Mouse (Mus musculus): ENCODE results near the gene Chrna1. TPM values are rescaled to one million over a fixed set of nuclear protein-coding genes. Genes with fewer than 3 reads are reported as not detected.

Gene Chrna1
- polyA plus RNA-seq, 1 experiment from 2014 or later = 0.26 TPM

- no peak overlapping the region for H3K4me3 ChIP-seq (replicated peaks)
- H3K9ac ChIP-seq = no peak overlapping the region
- no peaks in the 10 kb centered on the region for H3K36me3 ChIP-seq
- H3K27ac ChIP-seq = no peak overlapping the region
- no peak overlapping the region for H3K4me2 ChIP-seq
- no peaks in the 10 kb centered on the region for H3K27me3 ChIP-seq (replicated peaks)
- no peaks in the 10 kb centered on the region for H3K9me3 ChIP-seq
- 0 out of 2 replicates have a peak, but pooled peaks cover 5% of the 10 kb centered on the region for H3K4me1 ChIP-seq
- WGBS = 67% methylated on average over 2 of the region's 2 CpGs
- no peak for ATAC-seq (ENCODE audit: insufficient read depth, low FRiP score, low read depth)
Observed at GRCm38 (mm10) chr2:73607146-73607545, 27.0 kb upstream of the Chrna1 start.

- WGBS = 88% methylated on average over 6 of the region's 6 CpGs
- H3K27me3 ChIP-seq (replicated peaks) = no peaks in the 10 kb centered on the region
- H3K4me2 ChIP-seq = no peak overlapping the region
- no peaks in the 10 kb centered on the region for H3K9me3 ChIP-seq
- H3K27ac ChIP-seq = no peak overlapping the region
- no peak overlapping the region for H3K9ac ChIP-seq
- 0 out of 2 replicates have a peak, but pooled peaks cover 5% of the 10 kb centered on the region for H3K4me1 ChIP-seq
- no peak overlapping the region for H3K4me3 ChIP-seq (replicated peaks)
- no peak for ATAC-seq (ENCODE audit: insufficient read depth, low FRiP score, low read depth)
- H3K36me3 ChIP-seq = no peaks in the 10 kb centered on the region
Observed at GRCm38 (mm10) chr2:73606616-73607015, 26.5 kb upstream of the Chrna1 start.

DNA sequence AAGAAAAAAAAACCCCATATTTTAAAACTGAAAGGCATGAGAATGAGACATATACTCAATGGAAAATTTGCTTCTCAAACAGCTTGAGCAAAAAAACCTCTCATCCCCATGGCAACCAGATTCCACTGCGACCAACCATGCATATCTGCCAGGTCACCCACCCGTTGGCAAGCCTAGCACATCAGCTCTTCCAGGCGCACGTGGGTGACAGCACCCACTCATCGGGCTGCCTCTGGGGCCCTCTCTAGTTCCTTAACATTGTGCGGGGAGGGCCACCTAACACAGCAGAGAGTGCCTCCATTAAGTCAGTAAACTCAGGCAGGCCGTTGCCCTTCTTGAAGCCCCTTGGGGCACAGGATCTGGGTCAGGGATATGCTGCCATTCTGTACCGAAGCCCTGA is 24.9 kb upstream of the Chrna1 start:
- Histone ChIP-seq H3K9ac (no peak overlapping the region), H3K4me3 (replicated peaks) (no peak overlapping the region), H3K27ac (no peak overlapping the region), H3K27me3 (replicated peaks) (no peaks in the 10 kb centered on the region), H3K4me1 (0 out of 2 replicates have a peak, but pooled peaks cover 5% of the 10 kb centered on the region), H3K36me3 (no peaks in the 10 kb centered on the region), H3K4me2 (no peak overlapping the region), H3K9me3 (no peaks in the 10 kb centered on the region)
- no peak for ATAC-seq (ENCODE audit: insufficient read depth, low FRiP score, low read depth)
- WGBS = 71% methylated on average over 8 of the region's 8 CpGs

DNA sequence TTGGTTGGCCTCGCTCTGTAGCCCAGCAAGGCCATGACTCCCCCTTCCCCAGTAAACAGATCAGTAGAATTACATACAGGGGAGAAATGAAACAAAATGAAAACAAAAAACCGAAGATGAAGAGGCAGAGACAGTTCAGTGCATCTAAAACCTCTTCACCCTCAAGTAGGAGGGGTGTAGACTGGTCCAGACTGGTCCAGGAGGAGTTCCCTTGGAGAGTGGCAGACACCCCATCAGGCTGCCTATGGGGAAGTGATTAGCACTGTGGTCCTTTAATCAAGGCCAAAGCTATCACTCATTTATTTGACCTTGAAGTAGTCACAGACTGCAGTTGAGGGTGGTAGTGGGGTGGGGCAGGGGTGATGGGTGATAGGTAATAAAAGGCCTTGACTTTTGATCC is 24.4 kb upstream of the Chrna1 start:
- Histone ChIP-seq H3K4me2 (no peak overlapping the region), H3K9ac (no peak overlapping the region), H3K36me3 (no peaks in the 10 kb centered on the region), H3K4me3 (replicated peaks) (no peak overlapping the region), H3K9me3 (no peaks in the 10 kb centered on the region), H3K27me3 (replicated peaks) (no peaks in the 10 kb centered on the region), H3K27ac (no peak overlapping the region), H3K4me1 (0 out of 2 replicates have a peak, but pooled peaks cover 5% of the 10 kb centered on the region)
- 78% methylated on average over 2 of the region's 2 CpGs for WGBS
- no peak for ATAC-seq (ENCODE audit: insufficient read depth, low FRiP score, low read depth)

GRCm38 (mm10) chr2:73600650-73601049 is 20.5 kb upstream of the Chrna1 start:
- no peak for ATAC-seq (ENCODE audit: insufficient read depth, low FRiP score, low read depth)
- Histone ChIP-seq H3K27ac (no peak overlapping the region), H3K9ac (no peak overlapping the region), H3K4me3 (replicated peaks) (no peak overlapping the region), H3K36me3 (no peaks in the 10 kb centered on the region), H3K4me2 (no peak overlapping the region), H3K9me3 (no peaks in the 10 kb centered on the region), H3K27me3 (replicated peaks) (no peaks in the 10 kb centered on the region), H3K4me1 (peaks cover 12% of the 10 kb centered on the region)
- 63% methylated on average over 2 of the region's 2 CpGs for WGBS

DNA sequence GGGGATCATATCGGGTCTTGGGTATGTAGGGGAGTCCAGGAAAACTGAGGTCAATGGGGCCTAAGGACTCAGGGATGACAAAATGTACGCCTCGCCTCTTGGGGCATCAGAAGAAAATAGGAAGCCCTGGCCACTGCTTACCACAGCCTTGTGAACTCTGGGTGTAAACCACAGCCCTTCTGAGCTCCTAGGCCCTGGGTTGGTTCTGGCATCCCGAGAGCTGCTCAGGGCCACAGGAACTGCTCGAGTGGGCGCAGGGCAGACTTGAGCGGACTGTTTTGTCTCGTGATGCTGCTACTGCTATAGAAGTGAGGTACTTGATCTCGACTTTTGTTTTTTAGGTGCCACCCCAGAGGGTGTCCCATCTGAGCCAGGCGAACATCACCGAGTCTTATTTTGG is 17.6 kb upstream of the Chrna1 start:
- Histone ChIP-seq H3K4me1 (peaks cover 20% of the 10 kb centered on the region), H3K9ac (no peak overlapping the region), H3K4me2 (no peak overlapping the region), H3K4me3 (replicated peaks) (no peak overlapping the region), H3K27ac (no peak overlapping the region), H3K36me3 (no peaks in the 10 kb centered on the region), H3K27me3 (replicated peaks) (no peaks in the 10 kb centered on the region), H3K9me3 (no peaks in the 10 kb centered on the region)
- WGBS = 91% methylated on average over 11 of the region's 11 CpGs
- no peak for ATAC-seq (ENCODE audit: insufficient read depth, low FRiP score, low read depth)

- ATAC-seq (ENCODE audit: insufficient read depth, low FRiP score, low read depth) = peak; percentile 54; the same call in 1 of the 2 replicates
- Histone ChIP-seq H3K4me2 (peak overlapping the region; percentile 48), H3K27ac (peak overlapping the region; percentile 57), H3K36me3 (no peaks in the 10 kb centered on the region), H3K9me3 (no peaks in the 10 kb centered on the region), H3K4me3 (replicated peaks) (peak overlapping the region; percentile 20; the same call in 1 of the 2 replicates), H3K9ac (no peak overlapping the region), H3K4me1 (peaks cover 28% of the 10 kb centered on the region), H3K27me3 (replicated peaks) (no peaks in the 10 kb centered on the region)
- 7% methylated on average over 9 of the region's 9 CpGs for WGBS
Observed at GRCm38 (mm10) chr2:73596786-73597185, 16.6 kb upstream of the Chrna1 start.

GRCm38 (mm10) chr2:73596326-73596725 is 16.2 kb upstream of the Chrna1 start:
- ATAC-seq (ENCODE audit: insufficient read depth, low FRiP score, low read depth) = no peak
- WGBS = 52% methylated on average over 5 of the region's 5 CpGs

DNA sequence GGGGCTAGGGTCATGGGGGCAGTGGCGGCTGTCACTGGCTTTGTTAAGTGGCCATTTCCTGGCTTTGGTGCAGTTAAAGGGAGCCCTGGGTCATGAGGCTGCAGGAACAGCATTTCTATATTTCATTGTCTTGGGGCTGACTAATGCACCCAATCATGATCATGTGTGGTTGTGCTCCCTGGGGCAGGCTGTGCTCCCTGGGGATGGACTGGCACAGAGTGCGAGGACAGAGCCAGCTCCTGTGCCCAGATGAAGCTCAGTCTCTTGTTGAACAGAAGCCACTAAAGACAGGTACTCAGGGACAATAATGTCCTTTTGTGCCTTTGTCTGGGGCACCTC is 12.9 kb upstream of the Chrna1 start:
- WGBS = 55% methylated on average over 2 of the region's 2 CpGs
- Histone ChIP-seq H3K9ac (no peak overlapping the region), H3K9me3 (no peaks in the 10 kb centered on the region), H3K4me3 (replicated peaks) (no peak overlapping the region), H3K27me3 (replicated peaks) (no peaks in the 10 kb centered on the region), H3K4me1 (peaks cover 43% of the 10 kb centered on the region), H3K36me3 (no peaks in the 10 kb centered on the region), H3K4me2 (peak overlapping the region; percentile 21), H3K27ac (peak overlapping the region; percentile 41; the same call in 1 of the 2 replicates)
- ATAC-seq (ENCODE audit: insufficient read depth, low FRiP score, low read depth) = no peak

More at GRCm38 (mm10) chr2:73596326-73596725, 16.2 kb upstream of the Chrna1 start:
- Histone ChIP-seq H3K27me3 (replicated peaks) (no peaks in the 10 kb centered on the region), H3K4me3 (replicated peaks) (peak overlapping the region; percentile 20; the same call in 1 of the 2 replicates), H3K36me3 (no peaks in the 10 kb centered on the region), H3K4me2 (peak overlapping the region; percentile 48), H3K9me3 (no peaks in the 10 kb centered on the region), H3K27ac (peak overlapping the region; percentile 57), H3K4me1 (peaks cover 29% of the 10 kb centered on the region), H3K9ac (no peak overlapping the region)

- Histone ChIP-seq H3K9me3 (no peaks in the 10 kb centered on the region), H3K9ac (no peak overlapping the region), H3K4me1 (peaks cover 43% of the 10 kb centered on the region), H3K27me3 (replicated peaks) (no peaks in the 10 kb centered on the region), H3K4me3 (replicated peaks) (no peak overlapping the region), H3K27ac (peak overlapping the region; percentile 55), H3K4me2 (peak overlapping the region; percentile 21), H3K36me3 (no peaks in the 10 kb centered on the region)
- ATAC-seq (ENCODE audit: insufficient read depth, low FRiP score, low read depth) = no peak
- WGBS = 58% methylated on average over 14 of the region's 14 CpGs
Observed at GRCm38 (mm10) chr2:73592231-73593100, 12.3 kb upstream of the Chrna1 start.

- no peaks in the 10 kb centered on the region for H3K9me3 ChIP-seq
Observed at GRCm38 (mm10) chr2:73591246-73591645, 11.1 kb upstream of the Chrna1 start.

DNA sequence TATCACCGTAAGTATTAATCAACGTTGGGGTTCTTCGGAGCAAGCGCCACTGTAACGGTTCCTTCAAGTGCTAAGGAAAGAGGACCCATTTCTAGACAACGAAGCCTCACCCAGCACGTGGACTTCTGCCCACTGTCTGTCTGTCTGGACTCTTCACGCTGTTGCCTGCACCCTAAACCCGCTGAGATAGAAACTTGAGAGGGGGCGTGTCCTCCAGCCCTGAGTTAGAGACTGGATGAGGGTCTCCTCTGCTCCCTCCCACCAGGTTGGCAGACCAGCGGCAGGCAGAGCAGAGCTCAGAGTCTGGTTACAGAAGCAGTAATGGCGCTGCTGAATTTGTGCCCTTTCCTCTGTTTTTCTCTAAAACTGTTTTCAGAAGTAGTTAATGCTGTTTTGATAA is 10.0 kb upstream of the Chrna1 start:
- Histone ChIP-seq H3K4me1 (peaks cover 37% of the 10 kb centered on the region), H3K27me3 (replicated peaks) (no peaks in the 10 kb centered on the region), H3K9me3 (no peaks in the 10 kb centered on the region), H3K9ac (no peak overlapping the region), H3K4me2 (peak overlapping the region; percentile 49), H3K36me3 (no peaks in the 10 kb centered on the region), H3K4me3 (replicated peaks) (no peak overlapping the region; the same call in 1 of the 2 replicates), H3K27ac (peak overlapping the region; percentile 48; the same call in 1 of the 2 replicates)
- ATAC-seq (ENCODE audit: insufficient read depth, low FRiP score, low read depth) = no peak
- 10% methylated on average over 12 of the region's 12 CpGs for WGBS

More at GRCm38 (mm10) chr2:73591246-73591645, 11.1 kb upstream of the Chrna1 start:
- Histone ChIP-seq H3K27ac (no peak overlapping the region), H3K36me3 (no peaks in the 10 kb centered on the region), H3K4me3 (replicated peaks) (no peak overlapping the region), H3K4me2 (no peak overlapping the region), H3K9ac (no peak overlapping the region), H3K4me1 (peaks cover 34% of the 10 kb centered on the region), H3K27me3 (replicated peaks) (no peaks in the 10 kb centered on the region)
- no peak for ATAC-seq (ENCODE audit: insufficient read depth, low FRiP score, low read depth)
- WGBS = 55% methylated on average over 6 of the region's 6 CpGs
